Mouse (Mus musculus): ENCODE data around the gene Spata2l.

- TF ChIP-seq CTCF (IDR thresholded peaks at IDR 0.05; ENCODE audit: low read depth) (no peak), EP300 (IDR thresholded peaks at IDR 0.05; ENCODE audit: low read depth) (no peak)
Measured at GRCm38 (mm10) chr8:123247748-123248147, 11.7 kb upstream of the Spata2l start.
